Mouse (Mus musculus): ENCODE results near the gene Qtrt2. TPM values are rescaled to one million over a fixed set of nuclear protein-coding genes. Genes with fewer than 3 reads are reported as not detected.

Qtrt2 gene
- polyA plus RNA-seq, 1 experiment from 2014 or later: 36.4 TPM

DNA sequence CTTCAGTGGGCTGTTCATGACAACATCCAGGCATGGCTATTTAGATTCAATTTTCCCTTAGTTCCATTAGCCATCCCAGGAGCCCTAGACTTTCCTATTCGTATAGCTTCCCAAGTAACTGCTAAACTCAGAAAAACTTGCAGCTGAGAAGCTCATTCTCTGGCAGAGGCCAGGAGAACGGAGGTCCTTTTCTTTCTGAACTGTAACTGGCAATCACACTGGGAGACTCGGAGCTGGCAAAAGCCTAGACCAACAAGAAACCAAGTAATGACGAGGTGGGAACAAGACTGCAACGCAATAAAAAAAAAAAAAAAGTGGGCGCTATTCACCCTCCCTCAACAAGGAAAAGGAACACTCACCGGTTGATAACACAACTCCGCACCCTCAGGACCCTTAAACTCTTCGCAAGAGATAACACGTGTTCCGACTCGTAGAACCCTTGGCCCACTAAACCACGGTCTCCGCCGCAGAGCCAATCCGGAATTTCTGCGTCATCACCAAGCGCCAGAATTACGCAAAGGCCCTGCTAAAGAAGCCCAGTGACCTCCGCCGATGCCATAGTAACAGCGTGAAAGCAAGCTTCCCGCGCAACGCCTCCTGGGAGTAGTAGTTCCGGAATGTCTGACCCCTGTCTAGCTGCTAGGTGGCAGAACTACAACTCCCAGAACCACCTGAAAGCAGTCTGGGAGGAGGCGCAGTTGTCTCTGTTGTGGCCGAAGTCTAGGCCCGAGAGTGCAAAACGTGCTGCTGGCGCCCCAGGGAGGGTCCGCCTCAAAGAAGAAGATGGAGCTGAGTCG lies 37.2 kb downstream of the Qtrt2 start, which contains the start of gene Ccdc191:
Gene Ccdc191 (plus strand): TSS at position 593 of the 797 bp plus-strand sequence.
- under 1% methylated on average over 33 of the region's 33 CpGs for WGBS
- Histone ChIP-seq H3K36me3 (ENCODE audit: control insufficient read depth, insufficient read depth, low read length) (no peaks in the 10 kb centered on the region), H3K9me3 (ENCODE audit: control insufficient read depth, low read depth, low read length) (no peaks in the 10 kb centered on the region), H3K4me1 (ENCODE audit: control insufficient read depth, insufficient read depth, low read length) (peaks cover 6% of the 10 kb centered on the region), H3K4me2 (replicated peaks; ENCODE audit: low read depth, low read length) (peak within 1 kb of the TSS; percentile 63), H3K27me3 (ENCODE audit: control insufficient read depth, insufficient read depth, low read length) (no peaks in the 10 kb centered on the region), H3K4me3 (ENCODE audit: low read depth, low read length) (peak within 1 kb of the TSS; percentile 50), H3K27ac (ENCODE audit: low read length) (peak within 1 kb of the TSS; percentile 49; the same call in 1 of the 2 replicates), H3K9ac (replicated peaks; ENCODE audit: low read depth, low read length) (peak within 1 kb of the TSS; percentile 62)
- peak; percentile 100 for ATAC-seq (ENCODE audit: insufficient number of reproducible peaks, insufficient read depth, low FRiP score, low read depth)

DNA sequence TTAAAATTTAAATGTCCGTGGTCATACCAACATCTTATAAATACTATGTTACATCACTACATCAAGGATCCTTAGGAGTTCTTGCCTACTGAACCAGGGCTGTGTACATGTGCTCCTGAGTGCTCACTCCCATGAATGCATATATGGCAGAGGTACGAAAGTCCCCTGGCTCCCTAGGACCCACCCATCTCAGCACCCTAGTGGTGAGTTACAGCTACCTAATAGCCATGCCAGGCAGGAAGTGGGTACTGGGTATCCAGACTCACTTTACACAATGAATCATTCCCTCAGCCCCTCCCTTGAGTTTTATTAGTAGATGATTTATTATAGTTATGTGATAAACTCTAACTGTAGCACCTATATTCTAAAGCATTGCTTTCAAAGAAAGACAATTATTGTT lies 44.3 kb downstream of the Qtrt2 start:
- Histone ChIP-seq H3K36me3 (ENCODE audit: control insufficient read depth, insufficient read depth, low read length) (peaks cover 11% of the 10 kb centered on the region; the same call in 1 of the 2 replicates), H3K9me3 (ENCODE audit: control insufficient read depth, low read depth, low read length) (no peaks in the 10 kb centered on the region), H3K4me3 (ENCODE audit: low read depth, low read length) (no peak overlapping the region), H3K27ac (ENCODE audit: low read length) (no peak overlapping the region), H3K27me3 (ENCODE audit: control insufficient read depth, insufficient read depth, low read length) (no peaks in the 10 kb centered on the region), H3K4me1 (ENCODE audit: control insufficient read depth, insufficient read depth, low read length) (no peaks in the 10 kb centered on the region), H3K9ac (replicated peaks; ENCODE audit: low read depth, low read length) (no peak overlapping the region), H3K4me2 (replicated peaks; ENCODE audit: low read depth, low read length) (no peak overlapping the region)
- no peak for ATAC-seq (ENCODE audit: insufficient number of reproducible peaks, insufficient read depth, low FRiP score, low read depth)
- 94% methylated on average over 2 of the region's 2 CpGs for WGBS

DNA sequence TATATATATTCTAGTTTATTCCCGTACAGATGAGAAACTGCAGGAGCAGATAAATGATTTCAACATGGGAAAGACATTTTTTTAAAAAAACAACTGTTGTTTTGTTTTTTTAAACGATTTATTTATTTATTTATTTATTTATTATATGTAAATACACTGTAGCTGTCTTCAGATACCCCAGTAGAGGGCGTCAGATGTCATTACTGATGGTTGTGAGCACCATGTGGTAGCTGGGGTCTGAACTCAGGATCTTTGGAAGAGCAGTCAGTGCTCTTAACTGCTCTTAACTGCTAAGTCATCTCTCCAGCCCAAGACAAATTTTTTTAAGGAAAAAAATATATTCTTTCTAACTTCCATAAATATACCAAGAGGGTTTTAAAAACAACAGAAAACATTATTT lies 45.0 kb downstream of the Qtrt2 start:
- no peak for ATAC-seq (ENCODE audit: insufficient number of reproducible peaks, insufficient read depth, low FRiP score, low read depth)
- Histone ChIP-seq H3K9ac (replicated peaks; ENCODE audit: low read depth, low read length) (no peak overlapping the region), H3K36me3 (ENCODE audit: control insufficient read depth, insufficient read depth, low read length) (peaks cover 11% of the 10 kb centered on the region; the same call in 1 of the 2 replicates), H3K4me1 (ENCODE audit: control insufficient read depth, insufficient read depth, low read length) (no peaks in the 10 kb centered on the region), H3K9me3 (ENCODE audit: control insufficient read depth, low read depth, low read length) (no peaks in the 10 kb centered on the region), H3K27ac (ENCODE audit: low read length) (no peak overlapping the region), H3K27me3 (ENCODE audit: control insufficient read depth, insufficient read depth, low read length) (no peaks in the 10 kb centered on the region), H3K4me3 (ENCODE audit: low read depth, low read length) (no peak overlapping the region), H3K4me2 (replicated peaks; ENCODE audit: low read depth, low read length) (no peak overlapping the region)
- WGBS: 63% methylated on average over 3 of the region's 3 CpGs

- ATAC-seq (ENCODE audit: insufficient number of reproducible peaks, insufficient read depth, low FRiP score, low read depth): no peak
- Histone ChIP-seq H3K27ac (ENCODE audit: low read length) (no peak overlapping the region), H3K4me1 (ENCODE audit: control insufficient read depth, insufficient read depth, low read length) (no peaks in the 10 kb centered on the region), H3K4me3 (ENCODE audit: low read depth, low read length) (no peak overlapping the region), H3K9me3 (ENCODE audit: control insufficient read depth, low read depth, low read length) (no peaks in the 10 kb centered on the region), H3K36me3 (ENCODE audit: control insufficient read depth, insufficient read depth, low read length) (peaks cover 22% of the 10 kb centered on the region), H3K4me2 (replicated peaks; ENCODE audit: low read depth, low read length) (no peak overlapping the region), H3K9ac (replicated peaks; ENCODE audit: low read depth, low read length) (no peak overlapping the region), H3K27me3 (ENCODE audit: control insufficient read depth, insufficient read depth, low read length) (no peaks in the 10 kb centered on the region)
- WGBS: 80% methylated on average over 6 of the region's 6 CpGs
Measured at GRCm38 (mm10) chr16:43879769-43880168, 46.8 kb downstream of the Qtrt2 start.

DNA sequence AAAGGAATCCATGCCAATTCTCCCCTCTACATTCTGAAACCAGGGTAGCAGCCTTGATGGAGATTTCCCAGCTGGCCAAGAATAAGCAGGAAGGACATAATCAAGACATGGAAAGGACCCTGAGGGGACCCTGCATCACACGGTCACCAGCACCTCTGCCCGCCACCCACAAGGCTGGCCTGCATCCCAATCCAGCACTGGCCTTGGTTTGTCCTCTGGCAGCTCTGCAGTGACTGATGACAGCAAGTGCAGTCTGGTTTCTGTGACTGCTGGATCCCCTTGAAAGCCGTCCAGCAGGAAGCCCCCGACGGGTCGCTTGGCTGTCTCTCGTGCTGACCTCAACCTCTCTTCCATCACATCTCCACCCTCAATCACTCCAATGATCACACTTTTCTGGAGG lies 55.2 kb downstream of the Qtrt2 start:
- WGBS: 79% methylated on average over 7 of the region's 7 CpGs
- H3K4me1 ChIP-seq (ENCODE audit: control insufficient read depth, insufficient read depth, low read length): no peaks in the 10 kb centered on the region
- H3K36me3 ChIP-seq (ENCODE audit: control insufficient read depth, insufficient read depth, low read length): peaks cover 40% of the 10 kb centered on the region
- H3K27ac ChIP-seq (ENCODE audit: low read length): no peak overlapping the region
- ATAC-seq (ENCODE audit: insufficient number of reproducible peaks, insufficient read depth, low FRiP score, low read depth): no peak
- no peak overlapping the region for H3K9ac ChIP-seq (replicated peaks; ENCODE audit: low read depth, low read length)
- no peak overlapping the region for H3K4me3 ChIP-seq (ENCODE audit: low read depth, low read length)
- H3K27me3 ChIP-seq (ENCODE audit: control insufficient read depth, insufficient read depth, low read length): no peaks in the 10 kb centered on the region
- no peak overlapping the region for H3K4me2 ChIP-seq (replicated peaks; ENCODE audit: low read depth, low read length)
- H3K9me3 ChIP-seq (ENCODE audit: control insufficient read depth, low read depth, low read length): no peaks in the 10 kb centered on the region

GRCm38 (mm10) chr16:43869805-43870204 lies 56.8 kb downstream of the Qtrt2 start:
- H3K27ac ChIP-seq (ENCODE audit: low read length): no peak overlapping the region
- ATAC-seq (ENCODE audit: insufficient number of reproducible peaks, insufficient read depth, low FRiP score, low read depth): no peak
- H3K4me1 ChIP-seq (ENCODE audit: control insufficient read depth, insufficient read depth, low read length): no peaks in the 10 kb centered on the region
- H3K9ac ChIP-seq (replicated peaks; ENCODE audit: low read depth, low read length): no peak overlapping the region
- no peak overlapping the region for H3K4me2 ChIP-seq (replicated peaks; ENCODE audit: low read depth, low read length)
- no peaks in the 10 kb centered on the region for H3K9me3 ChIP-seq (ENCODE audit: control insufficient read depth, low read depth, low read length)
- H3K4me3 ChIP-seq (ENCODE audit: low read depth, low read length): no peak overlapping the region
- peaks cover 30% of the 10 kb centered on the region for H3K36me3 ChIP-seq (ENCODE audit: control insufficient read depth, insufficient read depth, low read length)
- no peaks in the 10 kb centered on the region for H3K27me3 ChIP-seq (ENCODE audit: control insufficient read depth, insufficient read depth, low read length)

DNA sequence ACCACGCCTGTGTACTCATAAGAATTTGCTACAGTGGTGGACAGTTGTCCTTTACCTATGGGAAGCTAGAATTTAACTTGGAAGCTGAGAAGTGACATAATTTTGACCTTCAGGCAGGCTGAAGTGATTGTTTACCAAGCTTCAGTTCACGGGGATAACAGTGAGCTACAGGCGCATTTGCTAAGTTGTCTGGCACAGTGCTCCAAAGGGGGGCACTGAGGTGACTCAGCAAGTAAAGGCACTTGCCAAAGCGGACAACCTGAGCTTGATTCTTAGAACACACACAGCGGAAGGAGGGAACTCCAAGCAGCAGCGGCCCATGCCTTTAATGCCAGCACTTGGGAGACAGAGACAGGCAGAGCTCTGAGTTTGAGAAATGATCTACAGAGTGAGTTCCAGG lies 66.0 kb downstream of the Qtrt2 start:
- Histone ChIP-seq H3K36me3 (ENCODE audit: control insufficient read depth, insufficient read depth, low read length) (peaks cover 21% of the 10 kb centered on the region), H3K4me2 (replicated peaks; ENCODE audit: low read depth, low read length) (no peak overlapping the region), H3K27ac (ENCODE audit: low read length) (no peak overlapping the region), H3K9ac (replicated peaks; ENCODE audit: low read depth, low read length) (no peak overlapping the region), H3K27me3 (ENCODE audit: control insufficient read depth, insufficient read depth, low read length) (no peaks in the 10 kb centered on the region), H3K9me3 (ENCODE audit: control insufficient read depth, low read depth, low read length) (no peaks in the 10 kb centered on the region), H3K4me1 (ENCODE audit: control insufficient read depth, insufficient read depth, low read length) (no peaks in the 10 kb centered on the region), H3K4me3 (ENCODE audit: low read depth, low read length) (no peak overlapping the region)
- no peak for ATAC-seq (ENCODE audit: insufficient number of reproducible peaks, insufficient read depth, low FRiP score, low read depth)
- 68% methylated on average over 6 of the region's 6 CpGs for WGBS

DNA sequence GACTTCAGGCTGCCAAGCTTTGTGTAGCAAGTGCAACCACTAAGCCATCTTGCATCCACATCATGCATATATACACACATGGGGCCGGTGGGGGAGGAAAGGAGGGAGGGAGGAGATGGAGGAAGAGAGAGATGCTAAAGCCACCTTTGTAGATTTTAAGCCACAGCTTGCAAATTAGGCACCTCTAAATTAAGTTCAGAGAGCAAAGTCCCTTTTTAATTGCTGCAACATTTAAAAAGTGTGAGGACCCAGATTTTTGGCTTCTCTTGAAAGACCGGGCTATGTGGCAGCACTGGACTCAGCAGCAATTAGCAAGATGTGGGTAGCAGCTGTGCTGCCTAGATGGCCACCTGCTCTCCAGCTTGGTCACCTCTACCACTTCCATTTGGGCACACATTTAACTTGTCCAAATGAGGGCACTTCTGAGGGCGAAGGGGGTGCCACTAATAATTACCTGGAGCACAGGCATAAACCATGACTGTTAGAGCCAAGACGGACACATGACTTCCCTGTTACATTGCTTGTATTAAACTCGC lies 67.6 kb downstream of the Qtrt2 start:
- no peaks in the 10 kb centered on the region for H3K27me3 ChIP-seq (ENCODE audit: control insufficient read depth, insufficient read depth, low read length)
- H3K9me3 ChIP-seq (ENCODE audit: control insufficient read depth, low read depth, low read length): no peaks in the 10 kb centered on the region
- peaks cover 17% of the 10 kb centered on the region for H3K36me3 ChIP-seq (ENCODE audit: control insufficient read depth, insufficient read depth, low read length)
- no peak overlapping the region for H3K4me2 ChIP-seq (replicated peaks; ENCODE audit: low read depth, low read length)
- H3K4me3 ChIP-seq (ENCODE audit: low read depth, low read length): no peak overlapping the region
- H3K27ac ChIP-seq (ENCODE audit: low read length): no peak overlapping the region
- no peak overlapping the region for H3K9ac ChIP-seq (replicated peaks; ENCODE audit: low read depth, low read length)
- 89% methylated on average over 5 of the region's 5 CpGs for WGBS
- ATAC-seq (ENCODE audit: insufficient number of reproducible peaks, insufficient read depth, low FRiP score, low read depth): no peak
- H3K4me1 ChIP-seq (ENCODE audit: control insufficient read depth, insufficient read depth, low read length): no peaks in the 10 kb centered on the region
